Mouse (Mus musculus): ENCODE measurements around the gene Mxra8. TPM values are rescaled to one million over a fixed set of nuclear protein-coding genes. Genes with fewer than 3 reads are reported as not detected.

The Mxra8 gene
- 50.2 and 62.4 TPM in 2 replicates for polyA plus RNA-seq (2016; fragmentation: Nextera tagmentation; extraction: Ambion mirVana)

GRCm38 (mm10) chr4:155839483-155839910, at the start of gene Mxra8:
Mxra8 (plus strand) TSS chr4:155839680.
- H3K4me2 ChIP-seq = peak within 1 kb of the TSS; percentile 95
- peak; percentile 92 for ATAC-seq (ENCODE audit: insufficient number of reproducible peaks, low FRiP score)
- H3K27ac ChIP-seq (ENCODE audit: poor library complexity, severe bottlenecking) = peak within 1 kb of the TSS; percentile 77
- peaks cover 45% of the 10 kb centered on the region for H3K4me1 ChIP-seq (replicated peaks)
- H3K9me3 ChIP-seq (replicated peaks) = no peaks in the 10 kb centered on the region
- peaks cover 23% of the 10 kb centered on the region for H3K36me3 ChIP-seq
- 4% methylated on average over 16 of the region's 16 CpGs for WGBS
- H3K4me3 ChIP-seq = peak within 1 kb of the TSS; percentile 56
- peak within 1 kb of the TSS; percentile 80 for H3K9ac ChIP-seq
- H3K27me3 ChIP-seq (replicated peaks) = peaks cover 4% of the 10 kb centered on the region; the same call in 1 of the 2 replicates

- H3K9ac ChIP-seq = no peak within 1 kb of the TSS
- H3K27ac ChIP-seq (ENCODE audit: poor library complexity, severe bottlenecking) = no peak within 1 kb of the TSS
- H3K4me2 ChIP-seq = no peak within 1 kb of the TSS
- peaks cover 16% of the 10 kb centered on the region for H3K27me3 ChIP-seq (replicated peaks)
- peaks cover 14% of the 10 kb centered on the region for H3K4me1 ChIP-seq (replicated peaks)
- ATAC-seq (ENCODE audit: insufficient number of reproducible peaks, low FRiP score) = no peak
- 87% methylated on average over 3 of the region's 3 CpGs for WGBS
- no peak within 1 kb of the TSS for H3K4me3 ChIP-seq
- H3K36me3 ChIP-seq = no peaks in the 10 kb centered on the region
- H3K9me3 ChIP-seq (replicated peaks) = no peaks in the 10 kb centered on the region
Observed at GRCm38 (mm10) chr4:155790021-155790489, 49.4 kb upstream of the Mxra8 start, which contains the start of gene Ankrd65. Ankrd65 (plus strand) TSS chr4:155790439.

GRCm38 (mm10) chr4:155790650-155791161, 48.8 kb upstream of the Mxra8 start:
- no peak for ATAC-seq (ENCODE audit: insufficient number of reproducible peaks, low FRiP score)
- H3K9ac ChIP-seq = no peak overlapping the region
- H3K4me2 ChIP-seq = no peak overlapping the region
- no peaks in the 10 kb centered on the region for H3K36me3 ChIP-seq
- H3K4me1 ChIP-seq (replicated peaks) = peaks cover 8% of the 10 kb centered on the region; the same call in 1 of the 2 replicates
- no peak overlapping the region for H3K4me3 ChIP-seq
- no peak overlapping the region for H3K27ac ChIP-seq (ENCODE audit: poor library complexity, severe bottlenecking)
- WGBS = 64% methylated on average over 3 of the region's 3 CpGs
- H3K27me3 ChIP-seq (replicated peaks) = peaks cover 16% of the 10 kb centered on the region
- no peaks in the 10 kb centered on the region for H3K9me3 ChIP-seq (replicated peaks)

GRCm38 (mm10) chr4:155791240-155791933, 48.1 kb upstream of the Mxra8 start:
- Histone ChIP-seq H3K36me3 (no peaks in the 10 kb centered on the region), H3K4me2 (no peak overlapping the region), H3K27me3 (replicated peaks) (peaks cover 16% of the 10 kb centered on the region), H3K9me3 (replicated peaks) (no peaks in the 10 kb centered on the region), H3K27ac (ENCODE audit: poor library complexity, severe bottlenecking) (no peak overlapping the region), H3K4me1 (replicated peaks) (0 out of 2 replicates have a peak, but pooled peaks cover 6% of the 10 kb centered on the region), H3K4me3 (no peak overlapping the region), H3K9ac (no peak overlapping the region)
- WGBS = 66% methylated on average over 24 of the region's 24 CpGs
- ATAC-seq (ENCODE audit: insufficient number of reproducible peaks, low FRiP score) = no peak

GRCm38 (mm10) chr4:155793730-155794129, 45.8 kb upstream of the Mxra8 start:
- H3K9ac ChIP-seq = no peak overlapping the region
- no peak overlapping the region for H3K27ac ChIP-seq (ENCODE audit: poor library complexity, severe bottlenecking)
- no peak overlapping the region for H3K4me2 ChIP-seq
- H3K9me3 ChIP-seq (replicated peaks) = no peaks in the 10 kb centered on the region
- ATAC-seq (ENCODE audit: insufficient number of reproducible peaks, low FRiP score) = no peak
- H3K4me3 ChIP-seq = no peak overlapping the region
- 60% methylated on average over 2 of the region's 2 CpGs for WGBS
- H3K36me3 ChIP-seq = no peaks in the 10 kb centered on the region
- 0 out of 2 replicates have a peak, but pooled peaks cover 6% of the 10 kb centered on the region for H3K4me1 ChIP-seq (replicated peaks)
- peaks cover 16% of the 10 kb centered on the region for H3K27me3 ChIP-seq (replicated peaks)

- no peaks in the 10 kb centered on the region for H3K27me3 ChIP-seq (replicated peaks)
Observed at GRCm38 (mm10) chr4:155802075-155802474, 37.4 kb upstream of the Mxra8 start.

GRCm38 (mm10) chr4:155802741-155803339, 36.6 kb upstream of the Mxra8 start, which contains the start of gene Mrpl20:
Mrpl20 (plus strand) TSS chr4:155802878.
- Histone ChIP-seq H3K27me3 (replicated peaks) (no peaks in the 10 kb centered on the region), H3K9ac (peak within 1 kb of the TSS; percentile 91), H3K9me3 (replicated peaks) (no peaks in the 10 kb centered on the region), H3K4me3 (peak within 1 kb of the TSS; percentile 90), H3K36me3 (peaks cover 15% of the 10 kb centered on the region), H3K4me1 (replicated peaks) (peaks cover 21% of the 10 kb centered on the region), H3K27ac (ENCODE audit: poor library complexity, severe bottlenecking) (peak within 1 kb of the TSS; percentile 73), H3K4me2 (peak within 1 kb of the TSS; percentile 75)
- 6% methylated on average over 12 of the region's 12 CpGs for WGBS
- ATAC-seq (ENCODE audit: insufficient number of reproducible peaks, low FRiP score) = no peak

More at GRCm38 (mm10) chr4:155802075-155802474, 37.4 kb upstream of the Mxra8 start:
- Histone ChIP-seq H3K9ac (no peak overlapping the region), H3K4me3 (no peak overlapping the region), H3K4me1 (replicated peaks) (peaks cover 21% of the 10 kb centered on the region), H3K4me2 (no peak overlapping the region), H3K9me3 (replicated peaks) (no peaks in the 10 kb centered on the region), H3K27ac (ENCODE audit: poor library complexity, severe bottlenecking) (no peak overlapping the region), H3K36me3 (peaks cover 7% of the 10 kb centered on the region)
- 100% methylated on average over 1 of the region's 1 CpGs for WGBS
- ATAC-seq (ENCODE audit: insufficient number of reproducible peaks, low FRiP score) = no peak

GRCm38 (mm10) chr4:155803340-155804041, 36.0 kb upstream of the Mxra8 start:
- Histone ChIP-seq H3K4me2 (peak overlapping the region; percentile 75), H3K9ac (peak overlapping the region; percentile 91), H3K36me3 (peaks cover 21% of the 10 kb centered on the region), H3K27me3 (replicated peaks) (no peaks in the 10 kb centered on the region), H3K27ac (ENCODE audit: poor library complexity, severe bottlenecking) (peak overlapping the region; percentile 73), H3K4me1 (replicated peaks) (peaks cover 21% of the 10 kb centered on the region), H3K4me3 (peak overlapping the region; percentile 90), H3K9me3 (replicated peaks) (no peaks in the 10 kb centered on the region)
- peak; percentile 98 for ATAC-seq (ENCODE audit: insufficient number of reproducible peaks, low FRiP score)
- whole genome bisulfite sequencing = 0% methylated on average over 58 of the region's 58 CpGs

- Histone ChIP-seq H3K9ac (no peak overlapping the region), H3K27me3 (replicated peaks) (no peaks in the 10 kb centered on the region), H3K36me3 (peaks cover 48% of the 10 kb centered on the region), H3K9me3 (replicated peaks) (no peaks in the 10 kb centered on the region), H3K4me3 (no peak overlapping the region), H3K4me1 (replicated peaks) (peaks cover 28% of the 10 kb centered on the region), H3K4me2 (no peak overlapping the region), H3K27ac (ENCODE audit: poor library complexity, severe bottlenecking) (no peak overlapping the region)
- WGBS = 87% methylated on average over 3 of the region's 3 CpGs
- no peak for ATAC-seq (ENCODE audit: insufficient number of reproducible peaks, low FRiP score)
Observed at GRCm38 (mm10) chr4:155807841-155808240, 31.6 kb upstream of the Mxra8 start.

- Histone ChIP-seq H3K4me1 (replicated peaks) (peaks cover 30% of the 10 kb centered on the region), H3K9ac (peak within 1 kb of the TSS; percentile 99), H3K9me3 (replicated peaks) (no peaks in the 10 kb centered on the region), H3K4me3 (peak within 1 kb of the TSS; percentile 96), H3K4me2 (peak within 1 kb of the TSS; percentile 92), H3K27me3 (replicated peaks) (no peaks in the 10 kb centered on the region), H3K27ac (ENCODE audit: poor library complexity, severe bottlenecking) (peak within 1 kb of the TSS; percentile 91), H3K36me3 (peaks cover 75% of the 10 kb centered on the region)
- peak; percentile 100 for ATAC-seq (ENCODE audit: insufficient number of reproducible peaks, low FRiP score)
- WGBS = under 1% methylated on average over 60 of the region's 60 CpGs
Observed at GRCm38 (mm10) chr4:155811929-155812664, 27.4 kb upstream of the Mxra8 start, which contains the start of gene Ccnl2. Ccnl2 (plus strand) TSS chr4:155812489.
